Mouse (Mus musculus) spleen, adult 18-20 months (tissue): ENCODE results near the gene Lrrc19.
"Not testable (repeated sequence)": the region's sequence is repeated elsewhere in the genome, so short reads cannot be mapped to it uniquely, and the experiment has no call there.

Experiments
- DNase-seq, 2 experiments: peaks; one replicate each; pipeline ENCODE4 v3.0.0; 2022; ENCODE audit warnings: mixed read lengths in 2 of 2

Lrrc19 gene

DNA sequence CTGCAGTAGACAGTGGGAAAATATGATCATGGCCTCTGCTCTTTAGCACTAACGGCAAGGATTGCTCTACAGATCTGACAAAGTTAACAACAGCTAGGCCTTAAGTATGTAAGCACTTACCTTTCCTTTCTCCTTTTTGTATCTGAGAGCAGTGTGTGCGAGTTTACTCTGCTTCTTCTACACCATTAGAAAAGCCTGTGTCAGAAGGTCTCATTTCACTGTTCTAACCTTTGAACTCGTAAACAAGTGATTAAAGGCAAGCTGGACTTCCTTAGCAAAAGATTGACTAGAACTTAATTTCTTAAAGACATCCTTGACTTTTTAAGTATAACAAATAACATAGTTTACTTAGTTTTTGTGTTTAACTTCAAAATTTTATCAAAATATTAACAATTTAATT lies at the start of gene Lrrc19:
Gene Lrrc19 (minus strand): TSS at position 225 of the 400 bp plus-strand sequence.
- no peak for DNase-seq

DNA sequence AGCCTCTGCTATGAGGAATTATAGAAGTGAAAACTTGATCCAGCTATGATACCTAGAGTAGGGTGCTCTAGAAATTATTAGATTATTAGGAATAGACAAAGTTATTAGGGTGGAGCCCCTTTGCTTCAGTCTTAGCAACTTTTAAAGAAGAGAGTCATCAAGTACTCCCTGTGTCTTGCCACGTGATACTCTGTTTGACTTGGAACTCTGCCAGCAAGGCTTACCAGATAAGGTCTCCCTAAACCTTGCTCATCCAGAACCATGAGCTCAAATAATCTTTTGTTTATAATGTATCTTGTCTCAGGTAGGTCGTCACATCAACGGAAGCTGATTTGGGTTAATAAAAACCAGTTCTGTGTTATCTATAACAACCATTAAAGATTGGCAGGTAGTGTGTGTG lies 46.4 kb upstream of the Lrrc19 start:
- DNase-seq: no peak

GRCm38 (mm10) chr4:94692175-94692574 lies 42.2 kb upstream of the Lrrc19 start:
- DNase-seq: no peak

- no peak for DNase-seq
Observed at GRCm38 (mm10) chr4:94691078-94691477, 41.1 kb upstream of the Lrrc19 start.

DNA sequence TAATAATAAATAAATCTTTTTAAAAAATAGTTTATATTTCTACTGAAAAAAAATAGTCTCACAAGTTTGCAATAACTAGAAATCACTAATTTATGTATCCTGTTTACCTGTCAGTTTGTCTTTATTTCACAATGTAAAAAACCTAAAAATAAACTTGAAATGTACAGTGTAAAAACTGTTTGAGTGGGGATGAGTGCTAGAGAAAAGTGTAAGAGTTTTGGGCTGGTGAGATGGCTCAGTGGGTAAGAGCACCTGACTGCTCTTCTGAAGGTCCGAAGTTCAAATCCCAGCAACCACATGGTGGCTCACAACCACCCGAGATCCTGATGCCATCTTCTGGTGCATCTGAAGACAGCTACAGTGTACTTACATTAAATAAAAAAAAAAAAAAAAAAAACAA lies 39.9 kb upstream of the Lrrc19 start:
- not testable (repeated sequence) for DNase-seq

GRCm38 (mm10) chr4:94683305-94683704 lies 33.4 kb upstream of the Lrrc19 start:
- no peak for DNase-seq

- no peak for DNase-seq
Observed at GRCm38 (mm10) chr4:94682029-94682428, 32.1 kb upstream of the Lrrc19 start.

GRCm38 (mm10) chr4:94681181-94681580 lies 31.2 kb upstream of the Lrrc19 start:
- DNase-seq: no peak

- no peak for DNase-seq
Observed at GRCm38 (mm10) chr4:94680662-94681061, 30.7 kb upstream of the Lrrc19 start.

- no peak for DNase-seq
Observed at GRCm38 (mm10) chr4:94669718-94670117, 19.8 kb upstream of the Lrrc19 start.

DNA sequence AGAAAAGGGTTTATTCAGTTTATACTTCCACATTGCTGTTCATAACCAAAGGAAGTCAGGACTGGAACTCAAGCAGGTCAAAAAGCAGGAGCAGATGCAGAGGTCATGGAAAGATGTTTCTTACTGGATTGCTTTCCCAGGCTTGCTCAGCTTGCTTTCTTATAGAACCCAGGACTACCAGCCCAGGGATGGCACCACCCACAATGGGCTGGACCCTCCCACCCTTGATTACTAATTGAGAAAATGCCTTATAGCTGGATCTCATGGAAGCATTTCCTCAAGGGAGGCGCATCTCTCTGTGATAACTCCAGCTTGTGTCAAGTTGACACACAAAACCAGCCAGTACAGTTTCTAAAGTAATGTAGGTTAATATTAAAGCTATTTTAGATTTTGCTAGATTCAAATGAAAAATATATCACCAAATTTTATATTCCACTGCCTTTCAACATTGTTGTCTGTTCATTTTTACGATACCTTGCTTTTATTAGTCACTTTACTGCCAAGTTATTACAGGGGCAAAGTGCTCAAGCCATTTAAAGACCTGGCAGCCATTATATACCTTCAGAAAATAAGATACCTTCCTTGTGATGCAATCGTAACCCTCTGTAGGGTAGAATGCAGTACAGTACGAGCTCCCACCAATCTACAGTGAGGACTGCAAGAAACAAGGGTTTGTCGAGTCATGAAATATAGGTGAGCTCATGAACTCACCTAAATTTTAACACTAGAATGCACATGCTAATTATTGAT lies 657 bp upstream of the Lrrc19 start:
- not testable (repeated sequence) for DNase-seq

DNA sequence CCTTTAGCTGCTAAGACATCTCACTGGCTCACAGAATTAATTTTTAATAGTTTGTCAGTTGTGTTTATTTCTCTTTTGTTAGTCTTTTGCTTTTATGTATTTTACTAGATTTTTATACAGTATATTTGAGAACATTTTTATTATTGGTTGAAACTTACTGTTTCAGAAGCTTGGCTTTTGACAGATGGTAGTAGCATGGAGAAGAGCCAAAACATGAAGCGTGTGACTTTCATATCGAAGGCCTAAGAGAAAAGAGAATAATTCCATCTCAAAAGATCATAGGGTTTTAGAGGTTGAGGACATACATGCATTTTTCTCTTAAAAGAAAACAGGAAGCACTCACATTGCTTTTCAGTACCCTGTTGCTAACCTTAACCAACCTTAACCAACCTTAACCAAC lies 6.8 kb downstream of the Lrrc19 start:
- DNase-seq: no peak

- no peak for DNase-seq
Observed at GRCm38 (mm10) chr4:94620077-94620476, 29.9 kb downstream of the Lrrc19 start.

DNA sequence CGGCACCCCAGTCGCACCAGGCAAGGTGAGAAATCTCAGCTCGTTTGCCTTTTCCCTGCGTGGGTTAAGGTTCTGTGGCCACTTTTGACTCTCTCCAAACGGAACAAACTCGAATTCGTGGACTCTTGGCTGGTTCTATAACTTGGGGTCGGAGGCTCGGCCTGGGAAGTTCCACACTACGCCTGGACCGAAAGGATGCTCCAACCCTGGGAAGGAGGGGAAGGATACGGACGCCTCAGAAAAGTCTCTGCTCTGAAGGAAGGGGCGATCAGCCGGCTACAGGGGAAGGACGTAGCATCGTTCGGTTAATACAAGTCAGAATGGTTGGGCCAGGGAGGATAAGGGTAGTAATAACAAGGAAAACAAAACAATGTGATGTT lies 35.3 kb downstream of the Lrrc19 start:
- no peak for DNase-seq

DNA sequence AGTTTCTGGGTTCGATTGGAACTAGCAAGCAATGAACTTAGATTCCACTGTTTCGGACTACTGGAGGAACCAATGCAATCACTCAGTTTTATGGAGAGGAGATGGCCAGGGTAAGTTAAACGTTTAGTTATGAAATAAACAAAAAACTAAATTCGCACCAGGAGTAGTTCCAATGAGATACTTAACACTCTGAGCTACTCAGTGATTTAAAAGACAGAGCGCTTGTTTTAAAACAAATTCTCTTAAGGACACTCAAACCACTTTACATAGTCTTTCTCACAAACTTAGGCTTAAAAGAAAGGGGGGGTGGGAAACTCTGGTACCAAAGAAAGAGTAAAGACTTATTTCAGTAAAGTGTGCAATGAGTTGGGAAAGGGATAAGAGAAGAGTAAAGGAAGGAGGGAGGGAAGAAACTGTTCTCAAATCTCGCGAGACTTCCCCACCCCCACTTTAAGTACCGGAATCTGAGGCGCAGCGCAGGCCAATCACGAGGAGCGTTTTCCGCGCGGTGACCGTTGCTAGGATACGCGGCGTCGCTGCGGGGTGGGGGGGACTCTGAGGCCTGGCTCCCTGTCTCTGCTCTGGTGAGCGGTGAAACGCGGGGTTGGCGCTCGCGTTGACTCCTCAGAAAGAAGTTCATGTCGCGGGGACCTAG lies 35.8 kb downstream of the Lrrc19 start, which contains the start of gene Ift74:
Gene Ift74 (plus strand): TSS at position 520 of the 655 bp plus-strand sequence.
- DNase-seq: peak; percentile 79 to 84

DNA sequence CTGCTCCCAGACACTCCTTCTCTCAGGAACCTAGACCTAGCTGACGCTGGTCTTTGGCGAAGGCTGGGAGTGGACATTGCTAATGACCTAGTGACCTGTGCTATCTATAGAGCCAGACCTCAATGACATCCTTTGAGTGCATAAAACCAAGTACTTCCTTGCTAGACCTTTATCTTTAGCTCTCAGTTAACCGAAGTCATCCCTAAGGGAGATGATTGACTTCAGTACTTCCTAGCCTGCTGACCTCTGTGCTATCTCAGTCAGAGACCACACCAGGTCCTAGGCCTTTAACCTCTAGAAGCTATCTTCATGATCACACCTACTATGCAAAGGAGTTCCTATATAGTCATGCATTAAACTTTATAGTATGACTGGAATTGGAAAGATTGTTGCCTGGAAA lies 39.6 kb downstream of the Lrrc19 start:
- DNase-seq: no peak

DNA sequence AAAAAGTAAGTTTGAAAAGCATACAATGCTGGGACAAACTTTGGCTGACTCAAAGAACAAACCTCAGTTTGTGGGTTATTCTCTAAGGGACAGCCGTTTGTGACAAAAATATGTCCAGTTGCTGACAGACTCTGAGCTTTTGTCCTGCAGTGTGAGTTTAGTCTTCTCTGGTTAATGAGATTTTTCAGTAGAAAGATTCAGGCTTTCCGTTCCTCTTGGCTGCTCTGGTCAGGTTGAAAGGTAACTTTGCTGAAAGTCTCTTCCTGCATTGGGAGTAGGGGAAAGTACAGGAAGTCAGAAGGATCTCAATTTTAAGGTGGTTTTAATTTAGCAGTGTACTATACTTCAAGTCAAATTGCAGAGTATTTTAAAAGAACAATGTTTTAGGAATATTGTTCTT lies 44.4 kb downstream of the Lrrc19 start:
- no peak for DNase-seq

DNA sequence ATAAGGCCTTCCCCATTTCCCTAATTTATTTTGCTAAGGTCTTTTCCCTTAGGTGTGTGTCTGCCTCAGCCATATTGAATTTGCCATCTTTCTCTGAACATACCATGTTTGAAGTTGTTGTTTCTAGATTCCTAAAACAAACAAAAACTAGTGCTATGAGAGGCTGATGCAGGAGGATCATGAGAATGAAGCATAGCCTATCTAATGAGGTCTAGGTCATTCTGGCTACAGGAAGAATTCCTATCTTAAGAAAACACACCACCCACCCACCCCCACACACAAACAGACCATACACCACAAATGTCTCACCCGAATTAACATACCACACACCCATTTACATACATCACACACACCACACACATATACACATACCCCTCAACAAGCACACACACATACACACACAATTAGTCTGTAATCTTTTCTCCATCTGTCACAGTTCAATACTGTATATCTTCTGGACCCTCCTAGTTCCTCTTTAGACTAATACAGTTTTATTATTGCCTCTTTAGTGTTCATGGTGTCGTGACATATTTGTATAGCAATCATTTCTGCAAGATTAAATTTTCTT lies 45.4 kb downstream of the Lrrc19 start:
- DNase-seq: no peak

- peak; percentile 78 to 87 for DNase-seq
Observed at GRCm38 (mm10) chr4:94603031-94603629, 46.8 kb downstream of the Lrrc19 start, which contains the start of gene Plaa. Gene Plaa, minus strand, starts transcription at chr4:94603244.

- no peak for DNase-seq
Observed at GRCm38 (mm10) chr4:94602496-94603030, 47.4 kb downstream of the Lrrc19 start.

DNA sequence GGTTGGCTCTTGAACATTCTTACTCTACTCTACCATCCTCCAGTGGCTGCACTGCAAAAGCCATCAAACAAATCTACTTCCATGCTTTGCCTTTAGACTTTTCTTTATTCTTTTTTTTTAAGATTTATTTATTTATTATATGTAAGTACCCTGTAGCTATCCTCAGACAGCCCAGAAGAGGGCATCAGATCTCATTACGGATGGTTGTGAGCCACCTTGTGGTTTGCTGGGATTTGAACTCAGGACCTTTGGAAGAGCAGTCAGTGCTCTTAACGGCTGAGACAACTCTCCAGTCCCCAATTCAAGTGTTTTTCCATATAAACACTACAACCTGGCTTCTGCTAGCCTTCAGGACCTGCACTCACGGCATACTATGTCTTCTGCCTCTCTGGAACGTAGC lies 48.5 kb downstream of the Lrrc19 start:
- no peak for DNase-seq

GRCm38 (mm10) chr4:94592709-94593108 lies 57.2 kb downstream of the Lrrc19 start:
- DNase-seq: no peak

DNA sequence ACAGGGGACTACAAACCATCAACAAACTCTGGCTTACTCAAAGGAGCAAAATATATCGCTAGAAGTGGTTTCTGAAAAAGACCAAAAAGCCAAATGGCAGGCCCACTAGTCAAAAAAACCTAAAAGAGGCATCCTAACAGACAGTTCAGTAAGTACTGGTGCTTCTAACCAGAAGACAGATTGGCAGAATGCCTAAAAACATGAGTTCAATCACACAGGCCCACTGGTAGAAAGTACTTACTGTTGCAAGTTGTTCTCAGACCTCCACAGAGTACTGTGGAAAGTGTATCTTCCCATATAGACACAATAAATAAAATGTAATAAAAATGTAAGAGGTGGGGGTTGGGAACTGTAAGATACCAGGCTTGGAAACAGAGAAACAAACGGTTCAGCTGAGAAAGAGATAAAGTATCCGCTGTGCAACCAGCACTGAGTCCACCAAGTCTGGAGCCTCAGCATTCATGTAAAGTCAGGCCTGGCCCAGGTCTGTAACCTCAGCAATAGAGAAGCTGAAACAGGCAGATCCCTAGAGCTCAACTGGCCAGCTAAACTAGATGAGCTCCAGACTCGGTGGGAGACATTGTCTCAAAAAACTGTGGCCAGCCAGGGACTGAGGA lies 58.1 kb downstream of the Lrrc19 start:
- DNase-seq: no peak
